Mouse (Mus musculus): ENCODE measurements around the gene Ubb.

- TF ChIP-seq EP300 (optimal IDR thresholded peaks at IDR 0.05), result no peak
- TF ChIP-seq CTCF (IDR thresholded peaks at IDR 0.05; ENCODE audit: low read depth), result no peak
Measured at GRCm38 (mm10) chr11:62563590-62563989, 12.6 kb downstream of the Ubb start.
